Mouse (Mus musculus) layer of hippocampus, adult 11-12 months (tissue): ENCODE measurements at regions not wholly inside any gene's neighbourhood (a gene's known extent, or its start where the extent isn't known, plus 50 kb on each side); places are given as distances from the start of the nearest gene placed in this dataset.

Experiments used
- DNase-seq: peaks from one replicate; pipeline ENCODE4 v3.0.0; 2022; ENCODE audit warnings: low spot score

DNA sequence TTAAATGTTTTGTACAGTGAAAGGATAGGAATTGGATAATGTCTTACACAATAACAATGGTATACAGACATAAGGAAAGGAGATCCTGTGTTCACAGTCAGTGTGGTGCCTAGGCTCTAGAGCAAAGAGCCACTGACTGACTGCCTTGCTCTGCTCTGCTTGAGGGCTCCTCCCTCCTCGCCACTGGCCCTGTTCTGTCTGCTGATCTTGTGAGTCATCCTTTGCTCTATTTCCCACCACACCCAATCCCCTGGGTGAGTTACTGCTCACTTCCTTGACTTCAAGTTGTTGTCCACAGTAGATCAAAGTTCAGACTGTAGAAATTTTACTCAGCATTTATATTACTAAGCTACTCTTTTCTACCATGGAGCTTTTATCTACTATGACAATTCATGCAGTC is 117.3 kb downstream of the Tmsb4x start:
- no peak for DNase-seq

DNA sequence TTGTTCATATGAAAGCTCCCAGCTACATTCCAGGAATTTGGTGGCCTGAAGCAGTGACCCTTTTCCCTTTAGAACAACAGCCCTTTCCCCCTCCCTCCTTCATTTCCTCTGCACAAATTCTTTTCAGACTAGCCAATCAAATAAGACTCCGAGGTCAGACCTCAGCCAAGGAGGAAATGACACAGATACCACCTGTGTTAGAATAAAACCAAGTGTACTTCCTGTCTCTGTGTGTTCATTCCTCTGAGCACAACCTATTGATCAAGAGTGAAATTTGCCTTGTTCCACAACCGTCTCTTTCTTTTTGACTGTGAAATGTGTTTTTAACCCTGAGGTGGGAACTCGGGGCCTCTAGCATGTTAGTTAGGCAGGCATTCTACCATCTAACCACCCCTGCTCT is 120.2 kb downstream of the Tmsb4x start:
- DNase-seq: no peak

- no peak for DNase-seq
Observed at GRCm38 (mm10) chrX:167088438-167088837, 120.7 kb downstream of the Tmsb4x start.

GRCm38 (mm10) chrX:167080821-167081220 is 128.3 kb downstream of the Tmsb4x start:
- DNase-seq: no peak

GRCm38 (mm10) chrX:167069075-167069474 is 140.0 kb downstream of the Tmsb4x start:
- no peak for DNase-seq

DNA sequence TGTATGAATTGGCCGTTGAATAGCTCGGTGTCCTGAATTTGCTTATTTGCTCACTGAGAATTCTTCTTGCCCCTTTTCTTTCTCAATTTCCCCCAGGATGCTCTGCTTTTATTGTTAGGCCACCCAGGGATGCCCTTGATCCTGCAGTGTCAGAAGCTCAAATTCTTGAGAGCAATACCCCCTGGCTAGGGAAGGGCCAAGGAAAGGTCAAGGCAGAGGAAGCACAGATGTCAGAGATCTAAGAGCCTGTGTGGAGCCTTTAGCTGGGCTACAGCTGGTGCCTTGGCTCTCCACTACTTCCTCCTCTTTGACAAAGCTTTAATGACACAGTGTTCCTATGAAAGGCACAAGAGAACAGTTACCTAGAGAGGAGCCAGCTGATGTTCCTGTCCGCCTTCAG is 141.2 kb downstream of the Tmsb4x start:
- no peak for DNase-seq

- DNase-seq: peak; percentile 13
Observed at GRCm38 (mm10) chrX:167063881-167064280, 145.2 kb downstream of the Tmsb4x start.

DNA sequence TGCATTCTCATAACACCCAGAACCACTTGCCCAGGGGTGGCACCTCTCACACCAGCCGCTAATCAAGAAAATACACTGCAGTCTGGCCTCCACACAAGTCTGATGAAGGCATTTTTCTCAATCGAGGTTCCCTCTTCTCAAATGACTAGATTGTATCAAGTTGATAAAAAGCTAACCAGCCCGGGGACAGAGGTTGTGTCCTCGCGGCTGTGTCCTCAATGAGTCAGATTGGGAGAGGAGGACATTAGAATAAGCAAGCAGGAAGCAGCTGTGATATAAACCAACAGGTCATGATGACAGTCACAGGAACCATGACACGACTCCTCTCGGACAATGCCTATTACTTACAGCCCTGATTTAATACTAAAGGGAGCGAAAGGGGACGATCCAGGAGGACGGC is 156.7 kb downstream of the Tmsb4x start:
- DNase-seq: no peak

- no peak for DNase-seq
Observed at GRCm38 (mm10) chrX:167050066-167050465, 159.0 kb downstream of the Tmsb4x start.

DNA sequence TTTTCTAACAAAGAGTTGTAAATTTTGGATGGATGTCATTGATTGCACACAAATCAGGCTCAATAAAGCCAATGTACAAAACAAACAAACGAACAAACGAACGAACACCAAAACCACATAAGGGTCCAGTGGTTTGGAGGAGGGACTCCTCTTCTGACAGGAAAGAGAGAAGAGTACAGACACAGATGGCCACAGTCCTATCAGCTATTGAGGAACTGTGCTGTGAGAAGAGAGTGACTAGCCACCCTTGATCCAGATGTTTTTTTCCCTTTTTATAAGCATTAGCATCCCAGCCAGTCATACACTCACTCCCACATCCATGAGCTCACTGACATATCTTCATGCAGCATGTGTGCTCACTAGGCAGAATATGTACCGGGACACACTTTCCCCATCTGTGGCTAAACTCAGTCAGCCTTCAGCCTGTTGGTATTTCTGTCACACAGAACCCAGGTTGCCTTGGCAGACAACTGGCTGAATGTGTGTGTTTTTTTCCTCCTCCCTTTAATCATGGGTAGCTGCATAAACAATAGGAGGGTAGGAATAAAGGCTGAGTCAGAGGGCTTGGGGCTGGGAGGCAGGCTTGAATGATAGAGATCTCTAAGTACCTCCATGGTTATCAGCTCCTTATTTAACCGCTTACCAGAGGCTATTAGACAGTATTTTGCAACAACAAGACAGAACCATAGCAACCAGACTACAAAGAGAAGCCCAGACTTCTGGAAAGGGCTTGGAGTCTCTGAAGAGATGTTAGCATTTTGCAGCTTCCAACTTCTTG is 159.7 kb downstream of the Tmsb4x start:
- no peak for DNase-seq

- no peak for DNase-seq
Observed at GRCm38 (mm10) chrX:167037971-167038370, 171.1 kb downstream of the Tmsb4x start.

DNA sequence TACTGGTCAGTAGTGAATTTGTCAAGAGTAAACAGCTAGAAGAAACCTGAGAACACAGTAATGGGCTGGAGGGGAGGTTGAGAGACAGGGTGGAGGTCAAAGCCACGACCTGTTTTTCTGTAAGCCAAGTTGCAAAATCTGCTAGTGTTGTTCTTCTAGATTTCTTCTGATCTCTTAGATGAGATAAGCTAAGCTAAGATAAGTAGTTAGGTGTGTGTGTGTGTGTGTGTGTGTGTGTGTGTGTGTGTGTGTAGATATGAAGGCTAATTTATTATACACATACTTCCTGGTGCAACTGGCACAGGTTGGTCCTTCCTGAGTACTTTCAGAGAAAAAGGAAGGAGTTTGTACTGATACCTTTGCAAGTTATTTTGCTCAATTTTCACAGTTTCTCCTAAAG is 172.8 kb downstream of the Tmsb4x start:
- no peak for DNase-seq

DNA sequence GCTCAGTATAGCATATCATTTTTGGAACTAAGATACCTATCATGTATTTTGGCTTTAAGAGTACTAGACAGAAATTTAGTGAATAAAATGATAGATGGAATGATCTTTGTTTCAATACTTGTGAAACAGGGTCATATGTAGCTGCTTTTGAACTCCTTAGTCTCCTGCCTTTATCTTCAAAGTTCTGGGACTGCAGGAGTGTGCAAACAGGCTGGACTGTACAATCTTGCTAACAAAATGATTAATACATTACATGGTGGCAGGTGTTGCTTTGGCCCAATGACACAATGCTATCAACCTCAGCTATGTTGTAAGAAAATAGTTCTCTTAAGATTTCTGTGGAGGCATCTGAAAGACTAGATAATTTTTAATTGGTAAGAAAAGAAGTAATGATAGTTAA is 173.5 kb downstream of the Tmsb4x start:
- no peak for DNase-seq

DNA sequence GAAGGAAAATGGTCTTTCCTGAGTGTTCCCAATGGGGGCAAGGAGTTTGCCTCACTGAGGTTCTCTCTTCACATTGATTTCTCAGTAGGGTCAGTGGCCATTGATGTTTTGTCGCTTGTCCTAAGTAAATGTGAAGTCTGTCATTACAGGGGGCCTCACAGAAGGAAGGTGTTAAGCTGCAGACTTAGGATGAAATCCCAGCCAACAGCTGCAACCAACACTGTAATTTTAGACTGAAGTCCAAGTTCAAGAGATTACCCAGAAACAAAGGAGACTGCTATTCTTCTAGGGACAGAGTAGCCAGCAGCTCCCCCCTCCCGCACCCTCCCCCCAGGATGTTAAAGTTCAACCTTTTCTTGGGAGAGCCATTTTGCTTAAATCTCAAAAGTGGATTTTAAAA is 176.0 kb downstream of the Tmsb4x start:
- DNase-seq: no peak

DNA sequence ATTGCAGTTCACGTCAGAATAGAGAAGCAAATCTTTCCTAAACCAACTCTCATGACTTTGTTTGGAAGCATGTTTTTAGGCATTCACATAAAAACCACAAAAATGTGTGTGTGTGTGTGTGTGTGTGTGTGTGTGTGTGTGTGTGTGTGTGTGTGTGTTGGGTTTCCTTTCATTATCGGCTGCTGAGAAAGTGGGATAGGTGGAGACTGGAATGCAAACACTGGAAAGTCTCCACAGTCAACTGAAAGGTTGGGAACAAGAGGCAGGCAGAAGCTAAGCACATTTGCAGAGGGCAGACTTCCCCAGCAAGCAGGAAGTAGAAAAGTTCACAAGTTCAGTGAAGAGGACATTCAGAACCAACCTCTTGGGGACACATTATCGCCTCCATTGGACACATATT is 176.5 kb downstream of the Tmsb4x start:
- no peak for DNase-seq

GRCm38 (mm10) chrX:167031543-167031942 is 177.6 kb downstream of the Tmsb4x start:
- no peak for DNase-seq

DNA sequence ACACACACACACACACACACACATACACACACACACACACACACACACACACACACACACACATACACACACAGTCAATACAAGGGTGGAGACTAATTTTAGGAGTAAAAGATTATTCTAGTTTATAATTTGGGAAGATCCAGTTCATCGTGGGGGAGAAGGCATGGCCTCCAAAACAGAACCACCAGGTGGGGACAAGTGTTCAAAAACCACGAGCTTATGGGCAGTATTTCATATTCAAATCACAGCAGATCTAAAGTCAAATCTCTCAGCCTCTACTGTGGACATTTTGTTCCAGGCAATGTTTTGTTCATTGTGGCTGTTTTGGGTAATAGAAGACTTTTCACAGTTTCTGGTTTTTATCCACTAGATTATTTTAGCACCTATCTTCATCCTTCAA is 193.5 kb downstream of the Tmsb4x start:
- no peak for DNase-seq

DNA sequence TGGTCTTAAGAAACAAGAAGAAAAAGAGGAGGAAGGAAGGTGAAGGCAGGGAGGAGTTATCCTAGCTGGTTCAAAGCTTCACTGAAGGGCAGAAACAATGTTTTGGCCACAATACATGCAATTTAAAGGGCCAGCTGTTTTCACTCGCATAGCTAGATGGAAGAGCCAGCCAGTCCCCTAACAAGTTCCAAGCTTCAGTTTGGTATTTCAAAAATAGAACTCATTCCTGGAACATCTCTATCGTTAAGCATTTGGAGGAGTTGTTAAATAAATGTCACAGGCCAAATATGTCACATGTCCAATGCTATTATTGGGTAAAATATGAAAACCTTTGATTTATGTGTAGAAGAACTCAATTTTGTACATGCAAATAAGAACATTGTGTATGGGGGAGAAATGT is 194.8 kb downstream of the Tmsb4x start:
- DNase-seq: no peak

- DNase-seq: no peak
Observed at GRCm38 (mm10) chrX:167012891-167013290, 196.2 kb downstream of the Tmsb4x start.

DNA sequence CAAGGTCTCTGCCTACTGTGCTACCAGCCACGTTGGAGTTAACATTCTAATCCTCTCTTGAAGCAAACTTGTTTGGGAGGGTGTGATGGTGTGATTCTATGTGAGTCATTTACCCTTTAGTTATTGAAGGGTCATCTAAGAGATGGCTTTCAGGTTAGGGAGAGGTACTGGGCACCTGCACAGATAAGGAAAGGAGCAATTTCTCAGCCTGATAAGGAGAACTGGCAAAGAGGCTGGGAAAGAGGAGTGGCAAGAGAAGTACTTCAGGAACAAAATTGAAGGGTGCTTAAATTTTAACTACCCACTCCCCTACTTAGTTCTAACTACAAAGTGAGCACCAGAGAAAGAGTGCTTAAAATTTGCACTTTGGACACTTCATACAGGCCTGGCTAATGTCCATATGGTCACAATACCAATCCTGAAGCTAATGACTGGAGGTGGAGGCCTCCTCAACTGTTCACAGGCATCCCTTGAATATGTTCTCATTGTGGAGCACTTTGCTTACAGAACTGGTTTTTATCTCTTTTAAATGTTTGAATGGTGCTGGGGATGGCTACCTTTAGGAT is 197.1 kb downstream of the Tmsb4x start:
- DNase-seq: no peak

GRCm38 (mm10) chrX:166995855-166996254 is 213.3 kb downstream of the Tmsb4x start:
- no peak for DNase-seq

- DNase-seq: no peak
Observed at GRCm38 (mm10) chrX:166981003-166981402, 228.1 kb downstream of the Tmsb4x start.

DNA sequence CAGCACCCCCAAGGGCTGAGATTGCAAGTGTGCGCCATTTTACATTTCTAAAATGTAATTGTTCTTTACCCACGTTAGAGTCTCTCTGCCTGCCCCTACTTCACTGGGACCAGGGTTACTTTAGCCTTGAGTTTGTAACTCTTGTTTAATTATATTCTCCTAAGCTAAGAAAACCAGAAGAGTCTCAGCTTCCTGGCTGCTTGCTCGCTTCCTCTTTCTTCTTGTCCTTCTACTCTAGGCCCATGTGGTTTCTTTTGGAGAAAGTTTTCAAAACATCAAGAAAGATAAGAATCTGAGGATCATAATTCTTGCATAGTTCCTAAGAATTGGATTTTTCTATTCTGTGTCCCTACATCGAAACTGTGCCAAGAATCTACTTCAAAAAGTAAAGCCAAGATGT is 228.6 kb downstream of the Tmsb4x start:
- no peak for DNase-seq

DNA sequence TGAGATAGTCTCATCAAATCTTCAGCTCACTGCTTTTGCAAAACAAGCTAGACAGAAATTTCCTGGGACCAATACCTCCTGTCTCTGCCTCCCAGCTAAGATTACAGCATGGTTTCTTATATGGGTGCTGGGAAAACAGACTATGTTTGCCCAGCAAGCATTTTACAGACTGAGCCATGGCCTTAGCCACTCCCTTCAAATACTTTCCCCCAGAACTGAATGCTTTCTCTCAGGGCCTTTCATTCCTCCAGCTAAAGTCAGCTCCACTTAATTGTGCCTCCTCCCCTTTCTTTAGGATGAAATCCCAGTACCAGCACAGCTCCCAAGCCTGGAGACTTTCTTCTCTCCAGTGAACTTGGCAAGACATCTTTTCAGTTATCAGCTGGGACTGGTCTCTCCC is 232.1 kb downstream of the Tmsb4x start:
- no peak for DNase-seq
